Mouse (Mus musculus) CH12F3 (cell line): ENCODE results near the gene Ddx47.

Source experiments
- in situ Hi-C: fragments of 300-500 bp; cut with MboI; formaldehyde crosslinking; loops from 2 replicates; pipeline ENCODE4 v1.14.3; 2020; ENCODE audit warnings: low sequenced_read_pairs

Ddx47 gene

DNA sequence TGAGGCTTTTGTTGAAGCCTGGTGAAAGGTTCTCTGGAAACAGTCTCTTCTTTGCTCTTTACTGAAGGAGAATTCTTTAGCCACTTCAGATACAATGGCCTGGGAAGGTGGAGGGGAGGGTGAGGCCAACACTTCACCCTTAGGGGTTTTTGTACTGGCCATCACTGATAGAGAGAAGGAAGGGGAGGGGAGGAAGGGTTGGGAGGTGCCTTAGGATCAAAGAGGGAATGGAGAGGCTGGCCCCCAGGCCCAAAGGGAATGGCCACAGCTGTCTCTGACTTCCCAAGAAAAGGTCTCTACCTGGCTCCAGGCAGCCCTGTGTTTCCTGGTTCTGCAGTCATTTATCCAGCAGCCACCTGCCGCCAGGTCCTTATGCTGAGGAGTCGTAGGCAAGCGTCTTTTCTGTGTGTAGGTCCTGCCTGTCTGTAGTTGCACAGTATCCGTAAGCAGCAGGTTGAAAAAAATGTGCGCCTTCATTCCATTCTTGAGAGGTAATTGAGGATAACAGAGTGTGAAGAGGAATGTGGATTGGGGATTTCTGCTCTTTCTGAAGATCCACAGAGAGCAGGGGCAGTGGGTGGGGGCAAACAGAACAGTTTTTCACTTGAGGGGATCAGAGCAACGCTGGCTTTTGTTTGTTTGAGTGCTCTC, 55.5 kb downstream of the Ddx47 start:
- in situ Hi-C loops = no loop called here

DNA sequence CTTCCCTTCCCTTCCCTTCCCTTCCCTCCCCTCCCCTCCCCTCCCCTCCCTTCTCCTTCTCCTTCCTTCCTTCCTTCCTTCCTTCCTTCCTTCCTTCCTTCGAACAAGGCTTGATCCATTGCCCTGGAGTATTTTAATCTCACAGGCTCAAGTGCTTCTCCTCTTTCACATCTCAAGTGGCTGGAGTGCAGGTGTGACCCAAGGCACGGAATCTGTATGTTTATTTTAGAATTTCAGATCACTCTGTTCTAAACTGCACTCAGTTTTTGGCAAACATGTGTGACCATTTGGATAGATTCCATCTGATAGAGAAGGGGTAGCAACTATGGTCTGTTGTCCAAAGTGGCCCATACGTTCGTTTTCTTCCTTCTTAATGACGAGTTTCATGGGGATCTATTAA, 56.8 kb downstream of the Ddx47 start:
- in situ Hi-C loops = no loop called here

DNA sequence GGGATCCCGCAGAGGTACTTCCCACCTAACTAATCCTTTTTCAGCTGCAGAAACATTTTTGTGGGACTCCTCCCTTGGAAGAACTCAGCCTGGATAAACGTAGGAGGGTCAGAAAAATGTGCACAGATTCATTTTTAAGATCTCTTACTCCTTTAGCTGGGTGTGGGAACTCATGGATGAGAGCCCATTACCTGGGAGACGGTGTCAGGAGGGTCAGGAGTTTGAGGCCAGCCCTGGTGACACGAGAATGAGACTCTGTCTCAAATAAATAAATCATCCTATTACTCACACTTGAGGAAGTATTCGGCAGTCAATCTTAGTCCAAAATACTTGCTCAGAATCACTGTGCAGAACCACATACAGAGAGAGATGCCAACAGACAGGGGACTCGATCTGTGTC, 58.4 kb downstream of the Ddx47 start:
- in situ Hi-C loops = no loop called here

DNA sequence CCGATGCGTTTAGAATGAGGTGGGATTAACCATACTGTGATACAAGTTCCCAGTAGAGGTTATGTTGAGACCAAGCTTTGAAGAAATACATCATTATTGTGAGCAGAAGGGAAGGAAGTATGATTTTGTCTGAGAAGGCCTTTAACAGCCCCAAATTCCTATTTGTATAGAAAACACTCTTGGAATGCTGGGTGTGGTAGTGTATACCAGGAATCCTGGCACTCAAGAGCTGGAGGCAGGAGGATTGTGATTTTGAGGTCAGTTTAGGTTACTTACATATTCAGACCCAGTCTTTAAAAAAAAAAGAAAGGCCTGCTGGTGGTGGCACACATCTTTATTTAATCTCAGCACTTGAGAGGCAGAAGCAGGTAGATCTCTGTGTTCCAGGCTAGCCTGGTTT, 58.9 kb downstream of the Ddx47 start:
- in situ Hi-C loops = no loop called here
